ENCODE assay signal across 12 mouse cellular contexts in genomic region chr12:77546165-77546564, GRCm38 (mm10).
"Had no signal": no experiment of that assay in that cellular context is flagged by ENCODE, and none has a peak within 500 bp of the region (broad histone marks: within the 10 kb centered on the region; RNA-seq: fewer than 3 reads in every experiment).

No protein-coding gene starts in this region.

- H3K27ac ChIP-seq: kidney, embryonic 15.5 days; limb, embryonic 15.5 days; liver, embryonic 12.5 days; midbrain, embryonic 15.5 days; neural tube, embryonic 13.5 days had no signal

- H3K4me3 ChIP-seq: kidney, embryonic 15.5 days; limb, embryonic 15.5 days; liver, embryonic 12.5 days; midbrain, embryonic 15.5 days; neural tube, embryonic 13.5 days had no signal

- H3K9ac ChIP-seq: kidney, embryonic 15.5 days; limb, embryonic 15.5 days; liver, embryonic 12.5 days; lung, embryonic 14.5 days; midbrain, embryonic 15.5 days; neural tube, embryonic 13.5 days had no signal

- H3K36me3 ChIP-seq: kidney, embryonic 15.5 days; limb, embryonic 15.5 days; liver, embryonic 12.5 days; midbrain, embryonic 15.5 days; neural tube, embryonic 13.5 days had no signal

- H3K27me3 ChIP-seq: kidney, embryonic 15.5 days; limb, embryonic 15.5 days; liver, embryonic 12.5 days; midbrain, embryonic 15.5 days; neural tube, embryonic 13.5 days had no signal

- DNase-seq: kidney, postnatal 14 days; lung, embryonic 14.5 days; lung, postnatal 10 days; lung, postnatal 4 days; retina, postnatal 1 day; right cerebral cortex, postnatal 25 days had no signal

- H3K4me2 ChIP-seq: kidney, embryonic 15.5 days; limb, embryonic 15.5 days; liver, embryonic 12.5 days; lung, embryonic 14.5 days; midbrain, embryonic 11.5 days; midbrain, embryonic 15.5 days; neural tube, embryonic 13.5 days had no signal

- ATAC-seq: liver, embryonic 12.5 days; midbrain, embryonic 15.5 days had no signal

- H3K9me3 ChIP-seq: kidney, embryonic 15.5 days; limb, embryonic 15.5 days; liver, embryonic 12.5 days; midbrain, embryonic 15.5 days; neural tube, embryonic 13.5 days had no signal

- H3K4me1 ChIP-seq: kidney, embryonic 15.5 days; limb, embryonic 15.5 days; liver, embryonic 12.5 days; midbrain, embryonic 15.5 days; neural tube, embryonic 13.5 days had no signal
